Mouse (Mus musculus) embryonic fibroblast, embryonic 13.5 days (primary cell): ENCODE measurements at regions not wholly inside any gene's neighbourhood (a gene's known extent, or its start where the extent isn't known, plus 50 kb on each side); places are given as distances from the start of the nearest gene placed in this dataset.

Experiments used
- H3K27ac ChIP-seq: 2 replicates; pipeline ENCODE4 v1.5.1; 2012; ENCODE audit warnings: low read length, control low read depth, inconsistent platforms; ENCODE audit not compliant: insufficient read depth
- H3K4me1 ChIP-seq: 2 replicates; pipeline ENCODE4 v1.6.1; 2011; ENCODE audit warnings: low read length; ENCODE audit not compliant: control insufficient read depth, insufficient read depth
- H3K4me3 ChIP-seq: 2 replicates; pipeline ENCODE4 v1.5.1; 2011; ENCODE audit warnings: mild to moderate bottlenecking, control low read depth, low read length; ENCODE audit not compliant: insufficient read depth
- CTCF ChIP-seq: IDR thresholded peaks from 2 replicates; pipeline ENCODE4 v1.5.1; 2011; ENCODE audit warnings: mild to moderate bottlenecking, control low read depth, low read length, moderate library complexity, borderline replicate concordance; ENCODE audit not compliant: insufficient read depth
- POLR2A ChIP-seq: IDR thresholded peaks from 2 replicates; pipeline ENCODE4 v1.6.1; 2011; ENCODE audit warnings: low read depth, mild to moderate bottlenecking, control low read depth, low read length, moderate library complexity

GRCm38 (mm10) chrX:11705851-11706557 lies 378.4 kb downstream of the H2al1j start:
- no peak overlapping the region for H3K4me3 ChIP-seq
- TF ChIP-seq POLR2A (no peak), CTCF (no peak)
- H3K4me1 ChIP-seq: 0 out of 2 replicates have a peak, but pooled peaks cover 2% of the 10 kb centered on the region
- H3K27ac ChIP-seq: no peak overlapping the region

- no peak overlapping the region for H3K4me3 ChIP-seq
Observed at GRCm38 (mm10) chrX:11707330-11707729, 379.7 kb downstream of the H2al1j start.

GRCm38 (mm10) chrX:11708325-11708724 lies 380.7 kb downstream of the H2al1j start:
- TF ChIP-seq CTCF (no peak), POLR2A (no peak)
- no peak overlapping the region for H3K27ac ChIP-seq
- H3K4me3 ChIP-seq: no peak overlapping the region
- 0 out of 2 replicates have a peak, but pooled peaks cover 2% of the 10 kb centered on the region for H3K4me1 ChIP-seq

More at GRCm38 (mm10) chrX:11707330-11707729, 379.7 kb downstream of the H2al1j start:
- Histone ChIP-seq H3K4me1 (0 out of 2 replicates have a peak, but pooled peaks cover 2% of the 10 kb centered on the region), H3K27ac (no peak overlapping the region)
- TF ChIP-seq POLR2A (no peak), CTCF (no peak)

- H3K4me1 ChIP-seq: 0 out of 2 replicates have a peak, but pooled peaks cover 2% of the 10 kb centered on the region
- TF ChIP-seq CTCF (no peak), POLR2A (no peak)
- H3K27ac ChIP-seq: no peak overlapping the region
- H3K4me3 ChIP-seq: no peak overlapping the region
Observed at GRCm38 (mm10) chrX:11709326-11709725, 381.7 kb downstream of the H2al1j start.

GRCm38 (mm10) chrX:11713423-11713822 lies 385.8 kb downstream of the H2al1j start:
- no peak for TF ChIP-seq CTCF
- no peak for TF ChIP-seq POLR2A
- Histone ChIP-seq H3K4me3 (no peak overlapping the region), H3K27ac (no peak overlapping the region), H3K4me1 (0 out of 2 replicates have a peak, but pooled peaks cover 2% of the 10 kb centered on the region)

GRCm38 (mm10) chrX:11716773-11717172 lies 389.2 kb downstream of the H2al1j start:
- H3K4me3 ChIP-seq: no peak overlapping the region
- H3K27ac ChIP-seq: no peak overlapping the region
- TF ChIP-seq POLR2A: no peak
- no peak for TF ChIP-seq CTCF
- H3K4me1 ChIP-seq: no peaks in the 10 kb centered on the region; the same call in 1 of the 2 replicates

GRCm38 (mm10) chrX:11718778-11719177 lies 391.2 kb downstream of the H2al1j start:
- H3K4me1 ChIP-seq: no peaks in the 10 kb centered on the region; the same call in 1 of the 2 replicates
- H3K4me3 ChIP-seq: no peak overlapping the region
- TF ChIP-seq CTCF: no peak
- TF ChIP-seq POLR2A: no peak
- H3K27ac ChIP-seq: no peak overlapping the region

- H3K27ac ChIP-seq: no peak overlapping the region
- TF ChIP-seq POLR2A: no peak
- TF ChIP-seq CTCF: no peak
- no peak overlapping the region for H3K4me3 ChIP-seq
- no peaks in the 10 kb centered on the region; the same call in 1 of the 2 replicates for H3K4me1 ChIP-seq
Observed at GRCm38 (mm10) chrX:11720517-11720916, 392.9 kb downstream of the H2al1j start.

- no peaks in the 10 kb centered on the region; the same call in 1 of the 2 replicates for H3K4me1 ChIP-seq
- no peak overlapping the region for H3K27ac ChIP-seq
- H3K4me3 ChIP-seq: no peak overlapping the region
- TF ChIP-seq CTCF: no peak
Observed at GRCm38 (mm10) chrX:11722730-11723129, 395.1 kb downstream of the H2al1j start.

- no peak for TF ChIP-seq POLR2A
- TF ChIP-seq CTCF: no peak
- Histone ChIP-seq H3K4me1 (no peaks in the 10 kb centered on the region; the same call in 1 of the 2 replicates), H3K4me3 (no peak overlapping the region), H3K27ac (no peak overlapping the region)
Observed at GRCm38 (mm10) chrX:11724718-11725117, 397.1 kb downstream of the H2al1j start.
